Mouse (Mus musculus) embryo, embryonic 9.5 days (tissue): ENCODE measurements around the gene Mib2.
"Not testable (repeated sequence)": the region's sequence is repeated elsewhere in the genome, so short reads cannot be mapped to it uniquely, and the experiment has no call there.

Experiments
- DNase-seq: peaks from one replicate; pipeline ENCODE4 v3.0.0-alpha.2; 2017; ENCODE audit errors: extremely low spot score

The Mib2 gene

GRCm38 (mm10) chr4:155670236-155670635 is 1.2 kb upstream of the Mib2 start:
- DNase-seq: not testable (repeated sequence)

- no peak for DNase-seq
Observed at GRCm38 (mm10) chr4:155669598-155670075, 639 bp upstream of the Mib2 start.

- DNase-seq: no peak
Observed at GRCm38 (mm10) chr4:155666903-155667302, 2.1 kb downstream of the Mib2 start.

GRCm38 (mm10) chr4:155660641-155661040 is 8.4 kb downstream of the Mib2 start:
- DNase-seq: no peak

GRCm38 (mm10) chr4:155658961-155659360 is 10.0 kb downstream of the Mib2 start:
- DNase-seq: no peak

- DNase-seq: no peak
Observed at GRCm38 (mm10) chr4:155656214-155656751, 12.7 kb downstream of the Mib2 start.

GRCm38 (mm10) chr4:155654456-155655298 is 14.3 kb downstream of the Mib2 start:
- peak; percentile 76 for DNase-seq

GRCm38 (mm10) chr4:155654183-155654455 is 14.9 kb downstream of the Mib2 start:
- DNase-seq: no peak

- peak; percentile 60 for DNase-seq
Observed at GRCm38 (mm10) chr4:155653451-155654182, 15.4 kb downstream of the Mib2 start.

- DNase-seq: peak; percentile 78
Observed at GRCm38 (mm10) chr4:155653086-155653450, 15.9 kb downstream of the Mib2 start, which contains the start of gene Mmp23. Gene Mmp23, minus strand, starts transcription at chr4:155653384.

GRCm38 (mm10) chr4:155652283-155653085 is 16.5 kb downstream of the Mib2 start:
- DNase-seq: peak; percentile 9

- peak; percentile 11 for DNase-seq
Observed at GRCm38 (mm10) chr4:155651553-155652269, 17.3 kb downstream of the Mib2 start.

- no peak for DNase-seq
Observed at GRCm38 (mm10) chr4:155649355-155649754, 19.6 kb downstream of the Mib2 start.

- no peak for DNase-seq
Observed at GRCm38 (mm10) chr4:155645721-155646120, 23.3 kb downstream of the Mib2 start.

GRCm38 (mm10) chr4:155645308-155645707 is 23.7 kb downstream of the Mib2 start, which contains the start of gene Gm10563:
Gene Gm10563, minus strand, starts transcription at chr4:155645408.
- not testable (repeated sequence) for DNase-seq

- DNase-seq: no peak
Observed at GRCm38 (mm10) chr4:155643531-155643930, 25.5 kb downstream of the Mib2 start.

GRCm38 (mm10) chr4:155635766-155636499 is 33.1 kb downstream of the Mib2 start:
- no peak for DNase-seq

GRCm38 (mm10) chr4:155630267-155630666 is 38.7 kb downstream of the Mib2 start:
- DNase-seq: no peak

GRCm38 (mm10) chr4:155624338-155625291 is 44.4 kb downstream of the Mib2 start, which contains the start of gene Cdk11b:
Gene Cdk11b, plus strand, starts transcription at chr4:155624854.
- peak; percentile 94 for DNase-seq
